Mouse (Mus musculus): ENCODE measurements around the gene Cpz.
A peak's percentile ranks its signal among the peaks of the same experiment; 100 is the strongest.

Gene Cpz

DNA sequence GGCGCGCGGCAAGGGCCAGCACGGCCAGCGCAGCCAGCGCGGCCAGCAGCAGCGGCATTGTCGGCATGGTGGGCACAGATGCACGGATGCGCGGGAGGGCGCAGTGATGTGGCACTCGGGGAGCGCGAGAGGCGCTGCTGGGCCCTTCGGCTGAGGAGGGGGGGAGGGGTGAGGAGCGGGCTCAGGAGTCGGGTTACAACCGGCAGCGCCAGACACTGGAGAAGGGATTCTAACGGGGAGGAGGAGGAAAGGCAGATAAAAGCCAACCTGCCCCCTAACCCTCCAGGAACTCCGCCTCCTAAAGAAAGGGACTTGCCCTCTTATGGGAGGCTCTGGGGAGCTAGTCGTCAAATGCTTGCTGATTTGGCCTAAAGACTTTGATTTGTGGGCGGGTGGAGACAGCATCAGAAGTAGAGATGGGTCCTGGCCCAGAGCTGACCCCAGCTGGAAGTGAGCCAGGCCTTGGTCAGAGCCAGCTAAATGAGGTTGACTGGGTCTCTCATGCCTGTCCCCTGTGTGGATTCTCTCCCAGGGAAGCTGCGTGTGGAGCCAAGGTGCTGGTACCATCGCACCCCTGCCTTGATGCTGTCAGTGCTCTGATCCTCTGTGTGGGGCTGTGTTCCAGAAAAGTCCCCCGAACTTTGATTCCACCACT is at the start of gene Cpz:
TSS of gene Cpz (minus strand) at position 230 of the 655 bp plus-strand sequence.
- no peaks in the 10 kb centered on the region for H3K27me3 ChIP-seq (ENCODE audit: control insufficient read depth, insufficient read depth, low read length, poor library complexity, severe bottlenecking)
- no peak for DNase-seq (ENCODE audit: low read depth, low spot score)
- no peaks in the 10 kb centered on the region for H3K36me3 ChIP-seq (ENCODE audit: control insufficient read depth, insufficient read depth, low read length, poor library complexity, severe bottlenecking)

DNA sequence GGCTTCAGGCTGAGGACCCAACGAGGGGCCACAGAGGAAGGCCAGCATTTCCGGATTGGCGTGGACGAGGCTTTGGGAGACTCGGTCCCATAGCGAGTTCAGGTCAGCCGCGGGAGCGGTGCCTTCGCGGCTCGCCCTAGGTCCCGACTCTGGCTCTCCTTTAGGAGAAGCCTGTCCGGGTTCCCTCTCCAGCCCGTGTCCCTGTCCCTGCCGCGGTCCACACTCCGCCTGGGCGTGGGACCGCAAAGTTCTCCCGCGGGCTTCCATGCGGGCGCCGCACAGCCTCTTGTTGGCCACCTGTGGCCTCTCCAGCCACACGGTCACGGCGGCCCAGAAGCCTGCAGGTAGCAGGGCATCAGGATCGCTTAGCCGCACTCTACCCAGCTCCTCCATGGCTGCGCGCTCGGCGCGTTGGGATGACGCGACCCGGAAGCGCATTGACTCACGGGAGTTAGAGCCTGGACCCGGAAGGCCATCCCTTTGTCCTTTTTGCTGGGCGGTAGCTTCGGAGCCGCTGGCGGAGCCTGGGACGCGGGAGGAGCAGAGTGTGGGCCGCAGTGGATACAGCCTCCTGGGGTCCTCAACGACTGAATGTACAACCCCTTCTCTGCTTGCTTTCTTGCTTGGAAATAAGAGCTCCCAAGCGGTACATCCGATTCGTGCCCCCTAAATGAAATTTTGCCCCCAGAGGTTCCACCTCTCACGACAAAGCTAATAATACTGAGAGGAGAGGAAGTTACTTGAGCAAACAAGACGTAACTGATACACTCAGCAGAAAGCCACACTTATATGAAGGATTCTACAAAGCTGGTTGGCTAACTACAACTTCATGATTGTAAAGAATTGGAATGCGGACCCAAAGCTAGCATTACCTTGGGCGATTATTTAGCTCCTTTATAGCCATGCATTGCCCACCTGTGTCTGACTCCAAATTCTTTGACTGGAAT is 49.4 kb upstream of the Cpz start, which contains the start of gene Trmt44:
TSS of gene Trmt44 (minus strand) at position 418 of the 947 bp plus-strand sequence.
- peaks cover 12% of the 10 kb centered on the region for H3K36me3 ChIP-seq (ENCODE audit: control insufficient read depth, insufficient read depth, low read length, poor library complexity, severe bottlenecking)
- peak; percentile 84 for DNase-seq (ENCODE audit: low read depth, low spot score)
- H3K27me3 ChIP-seq (ENCODE audit: control insufficient read depth, insufficient read depth, low read length, poor library complexity, severe bottlenecking), result no peaks in the 10 kb centered on the region

DNA sequence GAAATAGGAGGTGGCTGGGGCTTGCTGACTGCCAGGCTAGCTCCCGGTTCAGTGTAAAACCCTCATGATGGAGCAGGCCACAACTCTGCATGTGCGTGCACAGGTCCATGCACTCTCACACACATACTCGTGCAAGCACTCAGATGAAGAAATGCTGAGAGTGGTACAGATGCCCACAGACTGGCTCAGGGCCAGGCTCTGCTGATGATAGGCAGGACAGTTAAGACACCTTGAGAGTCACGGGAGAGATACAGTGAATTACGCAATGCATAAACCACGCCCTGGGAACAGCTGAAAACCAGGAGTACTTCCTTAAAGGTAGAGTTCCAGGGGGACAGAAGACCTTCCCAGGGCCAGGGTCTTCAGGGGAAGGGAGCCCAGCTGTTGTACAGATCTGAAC is 46.0 kb upstream of the Cpz start:
- Histone ChIP-seq H3K36me3 (ENCODE audit: control insufficient read depth, insufficient read depth, low read length, poor library complexity, severe bottlenecking) (peaks cover 18% of the 10 kb centered on the region), H3K27me3 (ENCODE audit: control insufficient read depth, insufficient read depth, low read length, poor library complexity, severe bottlenecking) (no peaks in the 10 kb centered on the region)
- DNase-seq (ENCODE audit: low read depth, low spot score), result no peak

DNA sequence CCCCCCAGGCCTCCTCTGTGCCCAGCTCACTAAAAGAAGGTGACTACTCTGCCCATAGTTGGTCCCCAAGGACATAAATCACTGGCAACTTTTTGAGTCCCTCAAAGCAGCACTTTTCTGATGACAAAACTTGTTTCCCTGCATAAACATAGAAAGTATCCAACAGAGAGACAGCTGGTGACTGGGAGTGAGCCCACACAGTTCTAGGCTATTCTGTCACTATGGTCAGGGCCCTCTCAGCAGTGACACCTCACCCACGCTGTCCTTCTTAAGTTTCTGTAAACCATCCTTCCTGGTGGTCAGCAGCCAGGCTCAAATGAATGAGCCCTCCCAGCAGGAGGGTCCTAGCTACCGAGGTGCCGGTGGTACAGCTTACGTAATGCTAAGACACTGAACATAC is 41.1 kb upstream of the Cpz start:
- Histone ChIP-seq H3K27me3 (ENCODE audit: control insufficient read depth, insufficient read depth, low read length, poor library complexity, severe bottlenecking) (no peaks in the 10 kb centered on the region), H3K36me3 (ENCODE audit: control insufficient read depth, insufficient read depth, low read length, poor library complexity, severe bottlenecking) (peaks cover 16% of the 10 kb centered on the region)
- DNase-seq (ENCODE audit: low read depth, low spot score), result no peak

DNA sequence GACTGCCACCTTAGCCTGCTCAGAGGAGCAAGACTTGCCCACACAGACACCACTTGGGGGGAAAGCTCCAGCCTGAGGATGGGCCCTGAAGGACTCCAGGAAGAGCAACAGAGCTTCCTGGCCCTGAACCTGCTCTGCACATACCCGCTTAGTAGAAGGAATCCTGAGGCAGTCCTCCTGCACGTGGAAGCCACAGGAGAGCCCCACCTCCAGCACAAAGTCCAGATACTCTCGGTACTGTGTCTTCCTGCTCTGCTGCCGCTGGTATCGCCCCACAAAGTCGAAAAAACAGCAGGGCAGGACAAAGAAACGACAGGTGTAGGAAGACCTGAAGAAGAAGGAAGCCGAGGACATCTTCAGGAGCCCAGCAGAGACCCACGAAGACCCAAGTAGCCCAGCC is 39.7 kb upstream of the Cpz start:
- H3K27me3 ChIP-seq (ENCODE audit: control insufficient read depth, insufficient read depth, low read length, poor library complexity, severe bottlenecking), result no peaks in the 10 kb centered on the region
- no peak for DNase-seq (ENCODE audit: low read depth, low spot score)
- peaks cover 9% of the 10 kb centered on the region for H3K36me3 ChIP-seq (ENCODE audit: control insufficient read depth, insufficient read depth, low read length, poor library complexity, severe bottlenecking)

DNA sequence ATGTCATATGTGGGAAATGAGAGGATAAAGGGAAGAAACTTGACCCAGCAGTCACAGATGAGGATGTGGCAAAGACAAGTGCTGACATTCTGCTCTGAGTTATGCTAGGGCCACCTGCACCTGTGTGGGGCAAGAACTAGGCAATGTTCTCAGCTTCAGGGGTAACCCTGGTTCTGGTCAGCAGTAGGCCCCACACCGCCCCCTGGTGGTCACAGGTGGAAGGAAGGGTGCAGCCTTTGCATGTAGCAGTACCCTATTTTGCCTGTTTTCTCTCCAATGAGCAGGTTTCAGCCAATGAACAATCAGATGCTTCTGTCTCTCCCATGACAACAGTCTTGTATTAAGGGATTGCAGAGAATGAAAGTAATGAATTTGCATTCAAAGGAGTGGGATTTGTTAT is 38.0 kb upstream of the Cpz start:
- Histone ChIP-seq H3K36me3 (ENCODE audit: control insufficient read depth, insufficient read depth, low read length, poor library complexity, severe bottlenecking) (peaks cover 3% of the 10 kb centered on the region), H3K27me3 (ENCODE audit: control insufficient read depth, insufficient read depth, low read length, poor library complexity, severe bottlenecking) (no peaks in the 10 kb centered on the region)
- peak; percentile 78 for DNase-seq (ENCODE audit: low read depth, low spot score)

DNA sequence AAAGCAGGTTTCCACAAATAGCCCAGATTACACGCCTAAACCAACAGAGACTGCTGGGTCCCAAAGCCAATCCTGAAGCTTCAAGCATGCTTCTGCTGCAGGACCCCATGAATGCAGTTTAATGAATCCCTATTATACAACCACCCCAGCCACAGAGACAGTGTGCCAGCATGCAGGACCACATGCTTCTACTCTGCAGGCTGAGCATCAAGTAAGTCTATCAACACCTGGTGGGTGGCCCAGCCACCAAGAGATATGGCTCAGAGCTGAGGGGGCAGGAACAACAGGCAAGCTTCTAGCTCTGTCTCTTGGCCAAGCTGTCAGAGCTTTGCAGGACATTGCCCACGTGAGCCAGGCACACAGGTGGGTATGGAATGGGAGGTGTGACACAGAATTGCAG is 37.1 kb upstream of the Cpz start:
- Histone ChIP-seq H3K36me3 (ENCODE audit: control insufficient read depth, insufficient read depth, low read length, poor library complexity, severe bottlenecking) (peaks cover 2% of the 10 kb centered on the region; the same call in 1 of the 2 replicates), H3K27me3 (ENCODE audit: control insufficient read depth, insufficient read depth, low read length, poor library complexity, severe bottlenecking) (no peaks in the 10 kb centered on the region)
- no peak for DNase-seq (ENCODE audit: low read depth, low spot score)

DNA sequence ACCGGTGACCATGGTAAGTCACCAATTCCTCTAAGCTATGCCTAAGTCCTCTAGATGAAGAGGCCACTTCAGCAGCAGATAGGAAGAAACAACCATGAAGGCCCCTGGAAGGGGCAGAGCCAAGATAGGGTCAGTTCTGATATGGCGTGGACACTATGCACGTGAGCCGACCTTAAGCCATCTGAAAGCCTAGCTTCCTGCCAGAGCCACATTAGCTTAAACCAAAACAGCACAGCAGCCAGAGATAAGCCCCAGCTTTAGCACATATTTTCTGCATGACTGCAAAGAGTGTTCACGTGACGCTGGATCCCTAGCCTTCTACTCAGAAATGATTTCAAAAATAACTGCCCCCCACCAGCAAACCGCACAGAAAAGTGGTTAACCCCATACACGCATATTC is 33.9 kb upstream of the Cpz start:
- H3K36me3 ChIP-seq (ENCODE audit: control insufficient read depth, insufficient read depth, low read length, poor library complexity, severe bottlenecking), result peaks cover 2% of the 10 kb centered on the region; the same call in 1 of the 2 replicates

DNA sequence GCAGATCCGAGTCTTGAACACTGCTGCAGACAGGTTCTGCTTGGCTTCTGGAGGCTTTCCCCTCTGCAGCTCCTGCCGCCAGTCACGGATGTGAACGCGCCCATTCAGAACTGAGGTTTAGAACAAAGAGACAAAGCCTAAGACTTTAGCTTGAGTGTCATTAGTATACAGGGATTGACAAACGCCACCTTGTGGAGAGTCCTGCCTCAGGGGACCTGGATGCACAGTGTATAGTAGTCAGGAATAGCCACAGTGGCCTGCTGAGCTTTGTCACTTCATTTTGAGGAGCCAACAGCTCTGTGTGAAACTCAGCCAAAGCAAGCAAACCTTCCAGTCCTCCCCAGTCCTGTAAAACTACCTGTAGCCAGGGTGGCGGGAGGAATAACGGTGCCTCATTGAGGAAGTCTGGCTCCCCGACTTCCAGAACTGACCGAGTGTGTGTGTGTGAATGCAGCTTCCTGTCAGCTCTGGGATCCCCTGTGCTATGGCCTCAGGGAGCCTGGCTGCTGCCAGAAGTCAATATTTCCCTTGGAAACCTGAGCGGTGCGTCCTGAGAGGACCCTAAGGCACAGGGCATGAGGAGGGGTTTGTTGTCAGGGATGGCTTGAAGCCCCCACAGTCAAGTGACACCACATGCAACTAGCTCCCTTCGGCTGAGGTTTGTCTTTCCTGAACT is 32.6 kb upstream of the Cpz start:
- DNase-seq (ENCODE audit: low read depth, low spot score), result no peak
- Histone ChIP-seq H3K27me3 (ENCODE audit: control insufficient read depth, insufficient read depth, low read length, poor library complexity, severe bottlenecking) (no peaks in the 10 kb centered on the region), H3K36me3 (ENCODE audit: control insufficient read depth, insufficient read depth, low read length, poor library complexity, severe bottlenecking) (peaks cover 3% of the 10 kb centered on the region)

More for the DNA sequence above, 33.9 kb upstream of the Cpz start:
- DNase-seq (ENCODE audit: low read depth, low spot score), result no peak
- H3K27me3 ChIP-seq (ENCODE audit: control insufficient read depth, insufficient read depth, low read length, poor library complexity, severe bottlenecking), result no peaks in the 10 kb centered on the region

DNA sequence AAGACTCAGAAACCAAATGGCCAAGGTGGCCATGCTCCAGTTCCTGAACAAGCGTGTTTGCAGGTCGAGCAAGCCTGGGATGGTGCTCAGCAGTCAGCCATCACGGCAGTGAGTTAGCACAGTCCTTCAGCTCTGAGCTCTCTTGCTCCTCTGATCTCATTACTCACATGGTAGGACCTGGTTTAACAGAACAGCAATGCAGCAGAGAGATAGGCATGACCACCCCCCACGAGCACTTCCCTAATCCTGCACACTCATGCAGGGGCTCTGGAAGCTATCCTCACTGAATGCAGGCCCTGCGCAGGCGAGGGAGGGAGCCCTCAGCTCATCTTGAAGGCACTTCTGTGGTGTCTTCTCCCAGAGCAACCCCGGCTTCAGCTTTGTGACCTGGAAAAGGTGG is 30.9 kb upstream of the Cpz start:
- Histone ChIP-seq H3K36me3 (ENCODE audit: control insufficient read depth, insufficient read depth, low read length, poor library complexity, severe bottlenecking) (peaks cover 3% of the 10 kb centered on the region), H3K27me3 (ENCODE audit: control insufficient read depth, insufficient read depth, low read length, poor library complexity, severe bottlenecking) (no peaks in the 10 kb centered on the region)
- DNase-seq (ENCODE audit: low read depth, low spot score), result no peak

DNA sequence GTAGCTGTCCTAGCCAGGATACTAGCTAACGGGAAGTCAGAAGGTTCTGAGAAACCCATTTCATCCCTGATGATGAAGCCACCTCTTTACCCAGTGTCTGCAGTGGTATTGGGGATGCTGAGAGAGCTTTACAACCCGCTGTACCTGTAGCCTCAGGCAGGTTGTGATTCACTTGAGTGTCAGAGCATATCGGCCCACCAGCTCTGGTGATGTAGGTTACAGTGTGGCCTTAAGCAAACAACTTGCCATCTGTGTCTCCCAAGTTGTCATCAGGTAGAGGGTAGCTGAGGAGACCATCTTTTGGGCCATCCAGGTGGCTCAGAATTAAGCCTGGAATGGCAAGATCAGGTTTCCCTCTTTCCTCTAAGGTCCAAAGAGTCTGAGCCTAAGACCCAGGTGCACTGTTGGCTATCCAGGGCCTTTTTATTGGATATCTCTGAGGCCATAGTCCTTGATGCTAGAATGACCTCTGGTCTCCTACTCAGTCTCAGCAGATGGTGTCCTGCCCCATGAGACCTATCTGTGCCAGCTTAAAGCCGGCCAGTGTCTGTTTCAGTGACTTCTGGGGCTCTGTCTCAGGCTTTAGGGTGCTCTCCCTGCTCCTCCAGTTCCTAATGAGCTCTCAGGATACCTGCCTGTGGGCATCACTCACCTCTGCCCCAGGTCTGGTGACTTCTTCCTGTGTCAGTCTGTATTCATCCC is 27.5 kb upstream of the Cpz start:
- Histone ChIP-seq H3K27me3 (ENCODE audit: control insufficient read depth, insufficient read depth, low read length, poor library complexity, severe bottlenecking) (no peaks in the 10 kb centered on the region), H3K36me3 (ENCODE audit: control insufficient read depth, insufficient read depth, low read length, poor library complexity, severe bottlenecking) (peaks cover 1% of the 10 kb centered on the region; the same call in 1 of the 2 replicates)
- DNase-seq (ENCODE audit: low read depth, low spot score), result no peak

DNA sequence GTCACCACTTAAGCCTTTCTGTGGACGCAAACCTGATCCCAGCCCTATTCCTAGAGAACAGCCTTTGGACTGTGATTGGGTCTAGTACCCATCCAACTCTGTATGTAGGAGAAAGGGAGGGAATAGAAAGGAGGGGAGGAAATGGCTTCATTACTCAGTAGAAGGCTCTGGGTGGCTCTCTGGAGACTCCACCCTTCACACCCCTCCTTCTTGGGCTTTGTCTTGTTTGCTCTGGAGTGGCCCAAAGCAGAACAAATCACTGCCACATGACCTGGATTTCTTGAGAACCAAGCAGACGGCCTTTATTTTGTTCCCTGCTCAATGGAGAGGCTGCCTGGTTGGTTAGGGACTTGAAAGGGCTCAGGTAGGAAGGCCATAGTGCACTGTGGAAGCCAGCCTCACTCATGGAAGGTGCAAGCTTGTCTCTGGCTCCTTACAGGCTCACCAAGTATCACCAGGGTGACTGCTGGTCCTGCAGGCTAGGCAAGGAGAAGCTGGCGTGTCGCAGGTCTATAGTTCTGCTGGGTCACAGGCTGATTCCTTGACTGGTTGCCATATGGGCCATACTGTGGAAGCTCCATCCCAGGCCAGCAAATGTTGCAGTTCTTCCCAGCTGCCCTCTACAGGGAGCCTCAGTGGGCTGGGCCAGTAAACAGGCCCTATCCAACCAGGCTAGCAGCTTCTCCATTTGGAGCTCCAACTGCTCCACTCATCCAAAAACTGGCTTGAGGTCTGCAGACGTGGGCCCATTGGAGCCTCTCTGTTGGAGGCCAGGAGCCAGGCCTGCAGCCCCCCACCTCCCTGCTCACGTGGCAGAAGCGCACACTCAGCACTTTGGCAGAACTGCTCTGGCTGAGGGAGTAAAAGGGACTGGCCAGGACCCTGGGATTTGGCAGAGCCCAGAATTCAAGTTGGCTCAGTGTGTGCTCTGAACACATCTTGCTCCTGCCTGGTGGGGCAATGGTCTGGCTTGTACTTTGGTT is 26.6 kb upstream of the Cpz start:
- DNase-seq (ENCODE audit: low read depth, low spot score), result no peak
- H3K36me3 ChIP-seq (ENCODE audit: control insufficient read depth, insufficient read depth, low read length, poor library complexity, severe bottlenecking), result peaks cover 1% of the 10 kb centered on the region; the same call in 1 of the 2 replicates
- H3K27me3 ChIP-seq (ENCODE audit: control insufficient read depth, insufficient read depth, low read length, poor library complexity, severe bottlenecking), result no peaks in the 10 kb centered on the region

DNA sequence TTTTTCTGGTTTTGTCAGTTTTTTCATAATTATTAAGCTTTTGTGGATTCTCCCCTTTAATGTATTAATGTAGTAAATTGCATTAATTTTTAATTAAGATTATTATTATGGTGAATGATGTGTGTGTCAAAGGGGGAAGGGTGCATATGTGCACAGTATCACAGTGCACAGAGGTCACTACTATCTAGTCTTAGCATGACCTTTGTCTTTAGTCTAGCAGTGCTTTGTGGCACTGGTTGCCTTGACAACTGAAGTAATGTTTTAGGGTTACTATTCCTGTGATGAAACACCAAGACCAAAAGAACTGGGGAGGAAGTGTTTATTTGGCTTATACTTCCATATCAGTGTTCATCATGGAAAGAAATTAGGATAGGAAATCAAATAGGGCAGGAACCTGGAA is 20.6 kb upstream of the Cpz start:
- H3K36me3 ChIP-seq (ENCODE audit: control insufficient read depth, insufficient read depth, low read length, poor library complexity, severe bottlenecking), result no peaks in the 10 kb centered on the region
- DNase-seq (ENCODE audit: low read depth, low spot score), result no peak

More for the DNA sequence above, 20.6 kb upstream of the Cpz start:
- H3K27me3 ChIP-seq (ENCODE audit: control insufficient read depth, insufficient read depth, low read length, poor library complexity, severe bottlenecking), result no peaks in the 10 kb centered on the region

All from splenic B cell, adult 2 months (primary cell).